Mouse (Mus musculus) ZHBTc4 (cell line): ENCODE measurements around the gene Plek.
A peak's percentile ranks its signal among the peaks of the same experiment; 100 is the strongest.

ENCODE experiments used
- DNase-seq: peaks from one replicate; pipeline ENCODE4 v3.0.0-alpha.2; 2011; ENCODE audit warnings: low read depth, low spot score

Plek gene

DNA sequence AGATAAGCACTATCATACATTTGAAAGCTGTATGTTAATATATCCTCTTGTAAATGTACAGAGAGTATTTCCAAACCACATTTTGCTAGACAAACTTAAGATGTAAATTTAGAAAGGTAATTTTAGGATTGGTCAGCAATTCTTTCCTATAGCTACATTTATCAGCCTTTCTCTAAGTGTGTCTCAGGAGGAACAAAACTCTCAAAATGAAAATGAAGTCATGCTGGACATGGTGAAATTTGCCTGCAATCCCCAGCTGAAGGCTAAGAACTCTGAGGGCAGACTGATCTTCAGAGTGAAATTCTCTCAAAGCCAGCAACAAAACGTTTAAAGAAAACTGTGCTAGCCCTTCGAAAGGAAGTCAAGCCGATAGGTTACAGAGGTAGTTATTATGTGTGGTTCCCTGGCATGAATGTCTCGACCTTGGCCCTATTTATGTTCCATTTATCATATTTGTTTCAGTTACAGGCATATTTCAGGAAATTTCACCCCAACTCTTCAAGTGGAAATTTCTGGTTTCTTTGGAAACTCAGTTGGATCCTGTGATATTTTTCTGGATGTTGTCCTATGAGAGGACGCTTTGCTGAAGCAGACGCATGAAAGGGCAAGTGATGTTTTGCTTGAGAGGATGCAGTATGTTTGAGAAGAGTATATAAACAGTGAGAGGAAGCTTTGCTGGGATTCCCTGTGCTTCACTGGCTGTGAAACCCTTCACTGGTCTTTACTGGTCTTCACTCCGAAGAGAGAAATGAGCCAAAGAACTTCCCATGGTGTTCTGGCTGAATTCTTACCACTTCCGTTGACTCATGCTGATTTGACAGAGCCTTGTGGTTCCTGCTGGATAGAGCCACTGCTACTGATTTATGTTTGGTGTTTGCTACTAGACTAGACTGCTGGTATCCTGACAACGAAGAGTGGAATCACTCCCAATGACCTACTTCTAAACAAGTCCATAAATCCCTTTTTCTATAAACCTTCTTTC lies 51.5 kb downstream of the Plek start:
- no peak for DNase-seq

DNA sequence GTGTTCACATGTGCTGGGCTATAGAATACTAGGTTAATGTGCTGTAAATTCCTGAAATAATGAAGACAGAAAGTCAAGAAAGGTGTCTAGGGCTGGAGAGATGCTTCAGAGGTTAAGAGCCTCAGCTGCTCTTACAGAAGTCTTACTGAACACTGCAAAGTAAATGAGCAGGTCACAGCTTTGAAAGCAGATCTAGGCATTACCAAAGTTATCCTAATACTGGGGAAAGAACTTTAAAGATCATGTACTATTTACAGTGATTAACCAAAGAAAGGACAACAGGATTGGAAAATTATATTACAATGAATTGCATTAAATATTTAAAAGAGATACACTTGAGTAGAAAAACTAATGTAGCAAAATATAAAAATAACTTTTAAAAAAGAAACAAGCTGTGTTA lies 52.2 kb downstream of the Plek start:
- DNase-seq = no peak

DNA sequence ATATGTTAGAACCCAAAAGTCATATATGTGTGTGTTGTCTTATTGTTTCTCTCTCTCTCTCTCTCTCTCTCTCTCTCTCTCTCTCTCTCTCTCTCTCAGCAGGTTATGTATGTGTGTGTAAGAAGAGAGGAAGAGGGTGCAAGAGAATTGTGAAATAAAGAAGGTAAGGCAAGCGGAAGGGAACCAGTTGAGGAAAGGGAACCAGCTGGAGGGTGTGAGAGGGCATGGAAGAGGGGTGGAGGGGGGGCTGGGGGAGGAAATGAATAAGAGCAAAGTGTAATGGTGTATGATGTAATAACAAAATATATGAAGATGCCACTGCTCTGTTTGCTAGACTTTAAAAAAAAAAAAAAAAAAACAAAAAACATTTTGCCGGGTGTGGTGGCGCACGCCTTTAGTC lies 52.8 kb downstream of the Plek start:
- no peak for DNase-seq

DNA sequence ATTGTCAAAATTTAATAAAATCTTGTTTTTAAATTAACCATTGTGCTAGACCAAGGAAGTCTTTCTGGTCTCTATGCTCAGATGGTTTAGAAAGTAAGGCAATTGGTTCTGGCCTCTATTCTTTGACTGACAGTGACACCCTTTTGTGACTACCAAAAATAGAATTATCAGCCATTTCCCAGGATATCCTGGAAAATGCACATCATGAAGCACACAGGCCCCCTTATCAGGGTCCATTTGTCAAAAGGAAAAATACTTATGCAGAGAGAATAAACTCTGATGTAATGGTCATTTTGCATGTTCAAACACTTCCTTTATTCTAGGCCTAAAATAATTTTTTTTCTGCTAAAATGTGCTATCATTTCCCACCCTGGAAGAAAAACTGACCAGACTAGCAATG lies 54.7 kb downstream of the Plek start:
- no peak for DNase-seq

DNA sequence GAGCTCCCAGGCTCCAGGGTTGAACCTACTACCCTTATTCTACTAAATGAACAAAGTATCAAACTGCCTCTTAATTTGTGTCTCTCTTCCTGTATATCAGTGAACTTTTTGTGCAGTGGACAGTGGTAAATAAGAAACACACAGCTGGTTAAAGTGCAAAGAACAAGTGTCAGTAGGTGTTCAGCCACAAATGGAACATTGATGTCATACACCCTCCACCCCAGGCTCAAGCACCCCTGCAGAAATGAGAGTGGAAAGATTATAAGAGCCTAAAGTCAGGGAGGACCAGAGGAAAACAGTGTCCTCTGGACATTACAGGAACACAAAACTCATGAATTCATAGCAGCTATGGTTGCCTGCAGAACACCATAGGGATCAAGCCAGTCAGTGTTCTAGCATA lies 55.4 kb downstream of the Plek start:
- DNase-seq = no peak

DNA sequence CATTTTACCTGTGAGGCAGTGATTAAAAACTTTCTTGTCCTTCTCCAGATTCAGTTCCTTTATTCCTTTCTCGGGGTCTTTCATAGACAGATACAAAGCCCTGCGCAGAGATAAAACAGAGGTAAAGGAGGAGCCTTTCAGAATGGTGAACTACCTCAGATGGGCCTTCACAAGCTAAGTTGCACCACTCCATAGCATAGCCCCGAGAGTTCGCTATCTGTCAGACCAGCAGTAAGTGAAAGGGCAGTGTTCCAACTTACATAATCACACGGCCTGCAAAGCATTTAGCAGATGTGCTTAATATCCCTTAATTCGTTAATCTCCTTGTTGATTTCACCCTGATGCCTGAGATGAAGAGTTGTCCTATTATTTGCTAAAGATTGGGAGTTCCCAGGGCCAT lies 59.3 kb downstream of the Plek start:
- no peak for DNase-seq

DNA sequence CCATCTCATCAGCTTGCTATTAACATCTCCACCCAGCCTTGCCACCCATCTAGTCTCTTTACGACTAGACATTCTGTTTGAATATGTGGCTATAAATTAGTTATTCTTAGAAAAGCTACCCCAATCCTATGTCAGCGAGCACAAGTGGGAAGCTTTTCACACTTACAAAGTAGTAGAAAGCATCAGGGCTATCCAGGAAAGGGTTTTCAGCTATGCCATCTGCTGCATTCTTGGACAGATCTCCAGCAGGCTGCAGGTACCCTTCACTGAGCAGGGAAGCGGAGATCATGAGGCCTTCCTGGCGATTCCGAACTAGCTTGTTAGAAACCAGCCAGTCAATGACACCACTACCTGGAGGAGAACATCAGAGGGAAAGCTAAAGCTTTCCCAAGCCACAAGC lies 62.3 kb downstream of the Plek start:
- no peak for DNase-seq

DNA sequence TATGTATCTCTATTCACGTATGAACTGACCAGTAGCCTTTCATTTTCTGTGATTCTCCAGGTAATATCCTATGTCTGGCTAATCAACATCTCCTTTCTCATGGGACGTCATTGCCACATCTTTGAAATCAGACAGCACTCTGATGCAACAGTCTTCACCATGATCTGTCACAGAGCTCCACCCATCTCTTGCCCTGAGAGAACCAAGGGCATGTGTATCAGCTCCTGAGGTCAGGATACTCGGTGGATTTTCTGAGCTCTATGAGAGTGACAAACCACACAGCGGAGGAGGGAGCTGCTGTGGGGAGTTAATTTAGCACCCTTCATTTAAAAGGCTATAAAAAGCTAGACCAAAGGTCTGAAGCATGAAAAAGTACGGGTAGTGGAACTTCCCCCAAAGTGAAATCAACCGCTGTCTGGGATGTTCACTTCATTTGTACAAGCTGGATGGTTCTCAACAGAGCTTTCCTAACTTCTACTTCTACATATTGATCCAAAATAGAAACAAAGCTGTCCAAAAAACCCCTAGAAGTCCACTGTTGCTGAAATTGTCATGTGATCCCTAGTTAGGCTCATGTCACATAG lies 64.3 kb downstream of the Plek start:
- DNase-seq = no peak

DNA sequence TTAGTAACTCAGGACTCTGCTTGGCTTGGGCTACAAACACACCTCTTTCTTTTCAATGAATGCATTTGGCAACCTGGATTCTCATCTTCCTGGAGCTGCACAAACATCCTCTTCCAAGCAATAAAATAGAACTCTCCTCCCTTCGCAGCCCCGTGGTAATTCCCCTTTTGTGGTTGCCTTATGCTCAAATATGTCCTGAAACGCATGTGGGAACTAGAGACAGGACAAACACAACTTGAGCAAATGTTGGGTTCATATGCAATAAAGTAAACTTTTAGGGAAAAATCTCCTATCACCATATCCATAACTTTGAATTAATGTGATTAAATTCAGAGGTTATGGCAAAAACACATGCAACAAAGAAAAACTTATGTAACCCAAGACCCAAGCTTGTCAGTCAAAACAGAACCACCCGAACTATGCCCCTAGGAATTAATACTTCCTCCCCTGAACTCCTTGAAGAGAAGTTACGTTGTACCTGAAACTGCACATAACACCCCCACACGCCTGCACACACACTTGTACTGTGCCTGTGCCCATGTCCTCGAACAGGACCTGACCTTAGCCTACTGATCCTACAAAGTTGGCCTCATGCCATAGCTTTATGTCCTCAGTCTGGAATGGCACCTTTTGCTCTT lies 65.5 kb downstream of the Plek start:
- DNase-seq = no peak

DNA sequence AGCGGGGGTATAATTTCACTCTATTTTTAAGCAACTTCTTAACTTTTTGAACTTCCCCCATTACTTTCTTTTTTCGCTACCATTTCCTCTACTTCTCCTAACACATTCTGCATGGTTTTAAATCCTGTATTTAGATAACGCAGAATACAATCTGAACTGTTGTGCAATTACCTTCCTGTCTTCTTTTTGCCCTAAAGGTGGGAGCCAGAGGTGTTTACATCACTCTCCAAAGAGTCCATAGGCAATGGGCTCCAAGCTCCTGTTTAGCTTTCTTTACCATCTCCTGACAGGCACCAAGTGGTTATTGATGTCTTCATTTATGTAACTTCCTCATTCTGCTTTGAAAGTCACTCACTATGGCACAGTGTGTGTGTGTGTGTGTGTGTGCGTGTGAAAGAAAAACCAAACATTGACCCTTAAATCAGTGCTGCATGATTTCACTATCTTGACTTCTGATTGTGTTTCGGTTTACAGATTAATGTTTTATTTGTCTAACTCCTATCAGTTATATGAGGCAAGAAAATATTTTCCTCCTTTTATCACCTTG lies 73.9 kb downstream of the Plek start:
- DNase-seq = no peak

DNA sequence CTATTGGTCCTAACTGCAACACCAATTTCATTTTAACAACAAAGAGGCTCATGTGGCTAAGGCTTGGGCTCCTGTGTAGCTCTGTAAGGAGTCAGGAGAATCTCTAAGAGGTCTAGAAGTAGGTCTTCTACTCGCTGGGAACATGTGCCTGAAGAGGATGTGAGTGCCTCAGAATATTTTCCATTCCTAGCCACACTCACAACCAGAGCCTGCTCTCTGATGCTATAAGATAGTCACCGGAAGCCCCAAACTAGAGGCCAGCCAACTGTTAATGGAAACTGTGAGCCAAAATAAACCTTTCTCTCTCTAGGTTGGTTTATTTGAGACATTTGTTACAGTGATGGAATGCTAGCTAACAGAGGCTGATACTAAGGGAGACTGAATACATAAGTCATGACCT lies 74.6 kb downstream of the Plek start:
- DNase-seq = no peak

DNA sequence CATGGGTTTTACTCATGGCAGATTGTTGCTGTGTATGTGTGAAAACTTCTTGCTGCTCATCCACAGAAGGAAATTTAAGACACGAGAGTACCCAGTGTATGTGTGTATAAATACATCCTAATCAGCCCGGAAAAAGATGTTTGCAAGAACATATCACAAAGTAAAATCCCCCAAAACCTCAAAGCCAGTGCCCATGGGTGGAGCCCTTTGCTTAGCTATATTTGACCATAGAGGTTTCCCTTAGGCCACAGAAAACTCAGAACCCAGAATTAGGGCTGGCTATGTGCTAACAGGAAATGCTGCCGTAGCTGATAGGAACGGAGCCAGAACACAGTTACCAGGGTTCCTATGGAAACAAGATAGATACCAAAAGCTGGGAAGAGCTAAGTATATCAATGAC lies 75.2 kb downstream of the Plek start:
- no peak for DNase-seq

DNA sequence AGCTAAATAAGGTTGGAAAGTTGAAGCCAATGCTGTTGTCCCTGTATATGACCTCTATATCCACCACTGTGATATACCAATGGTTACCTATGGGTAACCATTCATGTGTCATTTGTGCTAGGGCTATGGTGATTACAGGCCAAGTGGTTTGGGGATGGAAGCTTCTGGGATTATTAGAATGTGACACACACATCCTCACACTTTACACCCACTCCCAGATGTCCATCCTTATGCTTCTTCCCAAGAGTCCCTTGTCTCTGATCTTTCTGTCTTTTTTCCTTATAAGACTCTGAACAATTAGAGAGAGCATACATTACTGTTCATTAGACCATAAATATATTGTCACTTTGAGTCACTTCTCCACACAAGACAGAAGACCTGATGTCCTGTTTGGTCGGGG lies 79.1 kb downstream of the Plek start:
- DNase-seq = no peak

DNA sequence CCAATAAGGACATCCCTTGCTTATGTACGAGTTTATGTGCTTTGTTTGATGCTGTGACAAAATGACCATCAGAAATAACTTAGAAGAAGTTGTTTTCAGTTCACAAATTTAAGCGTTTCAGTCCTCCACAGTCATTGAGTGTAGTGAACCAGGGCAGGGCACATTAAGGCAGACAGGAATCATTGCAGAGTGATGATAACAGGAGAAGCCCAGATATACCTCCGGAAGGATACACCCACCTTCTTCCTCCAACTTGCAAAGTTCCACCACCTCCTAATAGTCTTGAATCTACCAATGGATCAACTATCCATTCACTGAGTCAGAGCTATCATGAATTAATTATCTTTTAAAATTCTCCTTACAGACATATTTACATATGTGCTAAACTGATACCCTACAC lies 80.2 kb downstream of the Plek start:
- DNase-seq = no peak

DNA sequence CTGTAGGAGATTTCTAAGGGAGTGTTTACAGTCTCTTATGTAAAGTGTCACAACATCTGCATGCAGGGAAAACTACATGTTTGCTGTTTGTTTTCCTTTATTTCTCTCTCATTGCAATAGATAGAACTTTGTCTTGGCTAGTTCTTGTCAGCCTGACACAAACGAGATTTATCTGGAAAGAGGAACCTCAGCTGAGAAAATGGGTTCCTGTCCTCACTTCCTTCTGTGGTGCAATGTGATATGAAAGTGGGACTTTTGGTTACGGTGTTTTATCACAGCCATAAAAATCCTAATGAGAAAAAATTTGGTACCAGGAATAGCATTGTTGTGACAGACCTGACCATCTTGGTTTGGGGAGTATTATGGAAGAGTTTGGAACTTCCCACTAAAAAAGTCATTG lies 82.5 kb downstream of the Plek start:
- DNase-seq = no peak

DNA sequence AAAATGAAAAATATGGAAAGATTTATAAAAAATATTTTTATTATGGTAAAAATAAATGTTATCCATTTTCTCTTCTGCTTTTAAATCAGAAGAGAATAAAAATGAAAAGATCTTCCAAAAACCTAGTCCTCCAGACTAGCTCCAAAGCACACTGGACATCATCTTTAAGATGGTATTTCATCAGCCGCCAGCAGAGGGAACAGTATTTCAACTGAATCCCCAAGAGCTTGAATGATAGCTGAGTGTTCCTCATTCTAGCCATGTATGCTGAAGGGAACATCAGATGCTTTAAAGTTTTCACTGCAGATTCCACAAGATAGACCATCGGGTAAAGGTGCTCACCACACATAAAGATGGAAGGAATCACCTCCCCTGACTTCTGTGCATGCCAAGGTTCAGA lies 84.4 kb downstream of the Plek start:
- peak; percentile 35 for DNase-seq

DNA sequence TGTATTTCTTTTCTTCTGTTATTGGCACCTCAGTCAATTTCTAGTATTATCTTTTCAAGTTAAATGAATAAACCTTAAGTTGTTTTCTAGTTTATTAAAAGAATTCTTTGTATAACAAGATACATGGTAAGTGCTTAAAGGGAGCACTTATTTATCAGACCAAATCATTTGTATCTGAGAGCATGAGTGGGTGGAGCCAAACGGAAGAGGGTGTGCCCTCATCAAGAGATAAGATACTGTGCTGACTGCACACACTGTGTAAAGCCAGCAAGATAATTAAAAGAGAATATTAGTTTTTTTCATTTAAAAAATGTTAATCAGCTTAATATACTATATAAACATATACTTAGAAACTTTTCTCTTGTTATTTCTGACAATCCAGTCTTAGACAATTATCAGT lies 93.7 kb downstream of the Plek start:
- DNase-seq = no peak

DNA sequence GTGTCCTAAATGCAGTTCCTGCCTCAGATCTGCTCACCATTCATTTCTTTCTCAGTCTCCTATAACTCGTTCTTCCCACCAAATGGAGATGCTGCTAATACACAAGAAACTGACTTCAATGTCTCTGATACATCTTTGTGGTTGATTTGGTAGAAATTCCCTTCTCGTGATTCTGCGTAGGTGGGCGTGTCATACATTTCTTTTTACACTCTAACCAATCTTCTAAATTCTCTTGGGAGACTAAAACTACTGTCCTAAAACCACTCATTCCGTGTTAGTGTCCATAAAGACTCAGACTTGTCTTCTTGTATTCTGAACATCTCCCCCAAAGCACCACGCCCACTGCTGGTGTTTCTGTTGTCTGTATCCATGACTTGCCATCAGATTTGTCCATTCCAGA lies 95.2 kb downstream of the Plek start:
- no peak for DNase-seq

DNA sequence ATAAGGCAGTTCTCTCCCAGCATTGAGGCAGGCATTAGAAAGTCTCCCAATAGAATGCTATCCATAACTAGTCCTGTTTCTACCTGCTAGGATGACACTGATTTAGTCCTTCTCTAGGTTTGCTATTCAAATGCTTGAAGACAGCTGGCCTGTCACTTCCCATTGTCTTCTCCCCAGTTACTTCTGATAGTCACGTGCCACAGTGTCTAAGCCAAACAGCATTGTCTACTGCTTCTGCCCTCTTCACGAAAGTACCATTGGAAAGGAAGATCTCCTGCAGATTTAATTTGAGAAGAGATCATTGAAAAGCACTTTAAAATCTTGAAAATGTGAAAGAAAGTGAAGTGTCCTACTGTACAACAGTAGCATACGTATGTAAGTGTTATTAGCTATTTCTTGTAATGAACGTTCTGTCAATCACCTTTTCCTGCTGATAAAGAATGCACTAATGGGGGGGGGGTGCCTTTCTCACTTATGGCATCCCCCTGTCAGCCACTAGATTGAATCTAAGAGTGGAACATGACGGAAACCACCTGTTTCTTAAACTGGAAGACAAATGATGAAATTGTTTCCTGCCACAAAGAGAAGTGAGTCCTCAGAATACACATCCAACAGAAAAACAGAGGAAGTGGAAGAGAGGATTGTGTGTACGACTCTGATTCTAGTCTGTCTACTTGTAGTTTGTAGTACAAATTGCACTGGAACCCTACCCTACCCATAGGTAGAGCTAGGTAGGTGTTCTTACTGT lies 95.9 kb downstream of the Plek start:
- no peak for DNase-seq

DNA sequence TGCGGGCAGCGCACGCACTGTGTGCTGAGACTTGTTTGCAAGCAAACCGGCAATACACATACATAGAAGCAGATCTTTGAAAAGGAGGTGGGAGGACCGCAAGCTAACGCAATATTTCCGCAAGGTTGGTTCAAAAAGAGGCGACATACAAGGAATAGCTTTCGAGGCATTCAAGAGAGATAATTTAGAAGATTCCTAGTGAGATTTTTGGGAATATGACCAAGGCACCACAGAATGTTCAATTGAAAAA lies 100.5 kb downstream of the Plek start:
- no peak for DNase-seq

DNA sequence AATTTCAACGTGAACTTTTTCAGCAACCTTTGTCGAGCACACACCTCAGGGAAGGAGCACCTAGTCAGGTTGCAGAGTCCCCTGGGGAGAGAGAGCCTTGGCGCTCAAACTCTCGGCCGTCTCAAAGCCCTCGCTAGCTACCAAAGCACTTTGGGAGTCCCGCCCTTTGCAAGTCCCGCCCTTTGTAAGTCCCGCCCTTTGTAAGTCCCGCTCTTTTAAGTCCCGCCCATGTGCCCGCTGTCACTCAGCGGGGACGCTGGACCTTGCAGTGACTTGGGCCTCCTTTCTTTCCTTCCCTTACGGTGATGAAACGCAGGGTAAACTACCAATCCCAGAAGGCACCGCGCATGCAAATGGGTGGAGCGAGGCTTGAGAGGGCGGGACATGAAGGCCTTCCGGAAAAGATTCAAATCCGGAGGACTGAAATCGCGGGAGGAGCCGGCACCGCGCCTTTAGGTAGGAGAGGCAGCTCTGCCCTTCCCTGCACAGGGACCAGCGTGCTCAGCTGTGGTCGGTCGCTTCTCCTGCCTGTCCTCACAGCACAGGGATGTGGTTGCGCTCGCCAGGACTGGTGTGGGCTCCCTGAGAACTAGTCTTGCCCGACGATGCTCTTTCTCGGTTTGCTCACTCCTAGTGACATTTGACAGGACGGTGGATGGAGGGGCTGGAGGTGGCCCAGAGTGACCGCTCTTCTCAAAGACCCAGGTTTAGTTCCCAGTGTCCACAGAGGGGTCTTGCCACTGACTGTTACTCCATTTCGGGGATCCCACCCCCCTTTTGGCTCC lies 101.0 kb downstream of the Plek start, which contains the start of gene Fbxo48:
Gene Fbxo48, plus strand, starts transcription at position 400 of the 785 bp plus-strand sequence.
- peak; percentile 100 for DNase-seq
